Mouse (Mus musculus) embryonic fibroblast, embryonic 13.5 days (primary cell): ENCODE results near the gene Cds2. TPM values are rescaled to one million over a fixed set of nuclear protein-coding genes. Genes with fewer than 3 reads are reported as not detected.

ENCODE experiments used
- H3K27ac ChIP-seq: 2 replicates; pipeline ENCODE4 v1.5.1; 2012; ENCODE audit warnings: low read length, control low read depth, inconsistent platforms; ENCODE audit not compliant: insufficient read depth
- H3K4me1 ChIP-seq: 2 replicates; pipeline ENCODE4 v1.6.1; 2011; ENCODE audit warnings: low read length; ENCODE audit not compliant: control insufficient read depth, insufficient read depth
- H3K4me3 ChIP-seq: 2 replicates; pipeline ENCODE4 v1.5.1; 2011; ENCODE audit warnings: mild to moderate bottlenecking, control low read depth, low read length; ENCODE audit not compliant: insufficient read depth
- CTCF ChIP-seq: IDR thresholded peaks from 2 replicates; pipeline ENCODE4 v1.5.1; 2011; ENCODE audit warnings: mild to moderate bottlenecking, control low read depth, low read length, moderate library complexity, borderline replicate concordance; ENCODE audit not compliant: insufficient read depth
- POLR2A ChIP-seq: IDR thresholded peaks from 2 replicates; pipeline ENCODE4 v1.6.1; 2011; ENCODE audit warnings: low read depth, mild to moderate bottlenecking, control low read depth, low read length, moderate library complexity
- polyA plus RNA-seq: library from polyadenylated mRNA; stranded (reverse); fragments of >200 nt; gene quantifications from 2 replicates; pipeline ENCODE4 v1.2.4, GENCODE M21; 2011; ENCODE audit warnings: low read depth; ENCODE audit not compliant: missing spikeins, insufficient read length

Gene Cds2
- polyA plus RNA-seq, 1 experiment = 52.2 TPM

DNA sequence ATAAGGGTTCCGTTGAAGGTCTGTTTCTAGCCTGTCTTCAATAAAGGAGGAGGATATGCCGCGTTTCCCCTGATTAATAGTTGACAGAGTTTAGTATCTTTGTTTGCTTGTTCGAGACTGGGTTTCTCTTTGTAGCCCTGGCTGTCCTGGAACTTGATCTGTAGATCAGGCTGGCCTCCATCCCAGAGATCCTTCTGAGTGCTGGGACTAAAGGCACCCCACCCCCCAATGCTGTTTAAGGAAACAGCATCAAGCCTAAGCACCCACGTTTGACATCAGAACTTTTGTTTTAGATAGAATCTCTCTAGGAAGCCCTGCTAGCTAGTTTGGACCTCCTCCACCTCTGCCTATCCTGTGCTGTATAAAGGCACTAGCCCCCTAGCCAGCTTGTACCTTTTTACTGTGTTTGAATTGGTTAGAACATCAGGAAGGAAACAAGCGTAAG is 1.3 kb downstream of the Cds2 start:
- H3K27ac ChIP-seq = no peak overlapping the region
- peak overlapping the region; percentile 85 for H3K4me3 ChIP-seq
- peaks cover 5% of the 10 kb centered on the region; the same call in 1 of the 2 replicates for H3K4me1 ChIP-seq
- no peak for TF ChIP-seq POLR2A
- no peak for TF ChIP-seq CTCF

DNA sequence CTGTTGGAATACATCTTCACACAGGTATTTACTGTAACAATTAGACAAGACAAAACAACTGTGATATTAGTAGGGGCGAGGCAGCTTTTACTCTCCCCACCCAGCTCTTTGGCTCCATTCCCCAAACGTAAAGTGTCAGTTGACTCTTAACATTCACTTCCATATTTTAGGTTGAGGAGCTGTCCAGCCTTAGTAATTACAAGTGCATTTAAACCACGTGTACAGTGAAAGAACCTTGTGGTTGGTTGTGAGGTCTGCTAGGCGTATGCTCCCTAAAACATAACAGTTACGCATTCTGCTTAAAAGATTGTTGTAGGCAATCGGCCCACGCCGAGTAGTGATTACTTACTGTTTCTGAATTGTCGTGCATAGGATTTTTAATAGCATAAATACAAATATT is 2.2 kb downstream of the Cds2 start:
- peaks cover 6% of the 10 kb centered on the region; the same call in 1 of the 2 replicates for H3K4me1 ChIP-seq
- TF ChIP-seq CTCF (no peak), POLR2A (no peak)
- no peak overlapping the region for H3K4me3 ChIP-seq
- H3K27ac ChIP-seq = no peak overlapping the region

- TF ChIP-seq CTCF = no peak
- no peak for TF ChIP-seq POLR2A
- H3K4me1 ChIP-seq = peaks cover 8% of the 10 kb centered on the region; the same call in 1 of the 2 replicates
- no peak overlapping the region for H3K4me3 ChIP-seq
- no peak overlapping the region for H3K27ac ChIP-seq
These were observed 3.1 kb downstream of the Cds2 start for GRCm38 (mm10) chr2:132266086-132266485.

- Histone ChIP-seq H3K4me3 (no peak overlapping the region), H3K4me1 (peaks cover 8% of the 10 kb centered on the region; the same call in 1 of the 2 replicates), H3K27ac (peak overlapping the region; percentile 52; the same call in 1 of the 2 replicates)
- TF ChIP-seq CTCF (no peak), POLR2A (no peak)
These were observed 6.3 kb downstream of the Cds2 start for GRCm38 (mm10) chr2:132269217-132269616.

- TF ChIP-seq POLR2A (no peak), CTCF (no peak)
- H3K4me1 ChIP-seq = peaks cover 8% of the 10 kb centered on the region; the same call in 1 of the 2 replicates
- H3K27ac ChIP-seq = peak overlapping the region; percentile 52; the same call in 1 of the 2 replicates
- no peak overlapping the region for H3K4me3 ChIP-seq
These were observed 7.5 kb downstream of the Cds2 start for GRCm38 (mm10) chr2:132270331-132270951.

GRCm38 (mm10) chr2:132272694-132273389 is 9.9 kb downstream of the Cds2 start:
- no peak overlapping the region for H3K4me3 ChIP-seq
- TF ChIP-seq POLR2A = no peak
- no peak for TF ChIP-seq CTCF

DNA sequence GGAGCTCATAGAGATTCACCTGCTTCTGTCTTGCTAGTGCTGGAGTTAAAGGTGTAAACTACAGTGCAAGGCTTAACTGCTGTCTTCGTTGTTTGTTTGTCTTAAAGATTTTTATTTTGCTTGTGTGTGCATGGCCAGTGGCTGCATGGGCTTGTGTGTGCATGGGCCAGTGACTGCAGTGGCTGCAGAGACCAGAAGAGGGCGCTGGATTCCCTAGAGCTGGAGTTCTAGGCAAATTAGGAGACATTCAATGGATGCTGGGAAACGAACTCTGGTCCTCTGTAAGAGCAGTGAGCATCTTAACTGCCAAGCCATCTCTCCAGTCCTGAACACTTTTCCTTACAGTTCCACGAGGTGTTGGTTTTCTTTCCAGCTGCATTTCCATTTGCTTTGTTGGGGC is 12.6 kb downstream of the Cds2 start:
- TF ChIP-seq POLR2A = no peak
- TF ChIP-seq CTCF = no peak
- Histone ChIP-seq H3K4me1 (0 out of 2 replicates have a peak, but pooled peaks cover 2% of the 10 kb centered on the region), H3K4me3 (no peak overlapping the region), H3K27ac (no peak overlapping the region)

More at GRCm38 (mm10) chr2:132272694-132273389, 9.9 kb downstream of the Cds2 start:
- peaks cover 5% of the 10 kb centered on the region; the same call in 1 of the 2 replicates for H3K4me1 ChIP-seq
- no peak overlapping the region for H3K27ac ChIP-seq

- Histone ChIP-seq H3K27ac (no peak overlapping the region), H3K4me3 (no peak overlapping the region), H3K4me1 (0 out of 2 replicates have a peak, but pooled peaks cover 2% of the 10 kb centered on the region)
- TF ChIP-seq POLR2A (no peak), CTCF (no peak)
These were observed 13.3 kb downstream of the Cds2 start for GRCm38 (mm10) chr2:132276249-132276648.

DNA sequence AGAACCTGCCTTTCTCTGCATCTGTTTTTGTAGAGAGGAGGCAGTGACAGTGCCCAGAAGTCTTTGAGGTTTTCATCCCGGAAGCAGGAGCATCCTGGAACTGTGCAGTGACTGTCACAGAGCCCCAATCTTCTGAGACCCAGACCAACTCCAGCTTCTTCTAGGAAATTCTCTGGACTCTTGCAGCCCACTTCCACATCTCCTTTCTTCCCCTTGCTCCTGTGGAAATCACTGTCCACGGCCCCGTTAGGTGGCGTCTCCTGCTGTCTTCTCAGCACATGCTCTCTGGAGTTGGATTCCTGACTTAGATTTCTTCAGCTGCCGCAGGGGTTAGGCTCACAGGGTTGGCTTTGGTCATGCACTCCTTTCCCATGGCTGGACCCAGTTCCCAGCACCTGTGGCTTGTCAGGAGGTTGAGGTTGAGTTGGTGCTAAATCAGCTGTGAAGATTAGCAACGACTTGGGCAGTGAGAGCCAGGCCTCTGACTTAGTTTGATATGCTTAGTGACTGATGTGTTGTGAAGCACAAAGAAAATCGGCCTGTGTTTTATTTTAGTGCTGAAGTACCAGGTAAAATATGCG is 15.4 kb downstream of the Cds2 start:
- H3K27ac ChIP-seq = no peak overlapping the region

GRCm38 (mm10) chr2:132279336-132279882 is 16.5 kb downstream of the Cds2 start:
- no peak for TF ChIP-seq CTCF
- no peak for TF ChIP-seq POLR2A
- no peak overlapping the region for H3K27ac ChIP-seq

More for the DNA sequence above, 15.4 kb downstream of the Cds2 start:
- no peak for TF ChIP-seq POLR2A
- TF ChIP-seq CTCF = no peak
- Histone ChIP-seq H3K4me3 (no peak overlapping the region), H3K4me1 (peaks cover 7% of the 10 kb centered on the region; the same call in 1 of the 2 replicates)

More at GRCm38 (mm10) chr2:132279336-132279882, 16.5 kb downstream of the Cds2 start:
- H3K4me1 ChIP-seq = peaks cover 7% of the 10 kb centered on the region; the same call in 1 of the 2 replicates
- no peak overlapping the region for H3K4me3 ChIP-seq
